ENCODE assay signal across 10 mouse cellular contexts in the genomic region with DNA sequence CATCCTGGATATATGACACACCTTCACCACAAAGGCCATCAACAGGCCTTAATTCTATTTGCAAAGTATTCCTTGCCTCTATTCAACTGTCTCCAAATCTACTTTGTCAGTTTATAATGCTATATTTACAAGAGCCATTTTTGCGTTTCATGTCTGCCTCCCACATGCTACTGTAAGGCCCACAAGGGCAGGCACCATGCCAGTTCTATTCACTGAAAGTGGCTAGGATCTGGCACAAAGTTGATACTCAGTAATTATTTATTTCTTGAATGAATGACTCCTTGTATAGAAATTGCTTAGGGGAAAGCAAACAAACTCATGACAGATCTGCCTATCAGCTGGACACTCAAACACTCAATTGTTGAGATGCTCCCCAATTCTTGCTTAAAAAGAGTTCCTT.
DNase-seq lines count a peak whose midpoint lies in the region; ATAC-seq and TF ChIP-seq lines count a peak whose summit lies in the region.
"Had no signal": no experiment of that assay in that cellular context is flagged by ENCODE, and none has a peak within 500 bp of the region (broad histone marks: within the 10 kb centered on the region; RNA-seq: fewer than 3 reads in every experiment).

No protein-coding gene starts in this region.

- H3K27ac ChIP-seq in forebrain, embryonic 14.5 days (ENCODE audit: low read depth, low read length): no peak overlapping the region
- no peak overlapping the region for H3K27ac ChIP-seq in forebrain, embryonic 15.5 days (replicated peaks)
- H3K27ac ChIP-seq in kidney, embryonic 15.5 days: no peak overlapping the region
- no peak overlapping the region for H3K27ac ChIP-seq in liver, postnatal 0 days (ENCODE audit: low read depth)
- H3K27ac ChIP-seq: intestine, embryonic 15.5 days had no signal

- H3K36me3 ChIP-seq in forebrain, embryonic 14.5 days (ENCODE audit: control insufficient read depth, insufficient read depth, low read length): peaks cover 30% of the 10 kb centered on the region
- H3K36me3 ChIP-seq in forebrain, embryonic 15.5 days: peaks cover 18% of the 10 kb centered on the region
- H3K36me3 ChIP-seq in kidney, embryonic 15.5 days: peaks cover 41% of the 10 kb centered on the region
- H3K36me3 ChIP-seq in liver, postnatal 0 days (replicated peaks; ENCODE audit: insufficient read depth, low read length): peaks cover 18% of the 10 kb centered on the region

- no peak overlapping the region for H3K4me3 ChIP-seq in forebrain, embryonic 14.5 days (ENCODE audit: low read depth, low read length)
- no peak overlapping the region for H3K4me3 ChIP-seq in forebrain, embryonic 15.5 days
- no peak overlapping the region for H3K4me3 ChIP-seq in kidney, embryonic 15.5 days (replicated peaks)
- H3K4me3 ChIP-seq in liver, postnatal 0 days (ENCODE audit: low read depth, low read length): no peak overlapping the region
- H3K4me3 ChIP-seq: intestine, embryonic 15.5 days had no signal

- TF ChIP-seq EP300 in liver, postnatal 0 days (IDR thresholded peaks at IDR 0.05; ENCODE audit: low read depth): no peak

- H3K27me3 ChIP-seq in forebrain, embryonic 14.5 days (replicated peaks; ENCODE audit: control insufficient read depth, insufficient read depth, low read length): no peaks in the 10 kb centered on the region
- no peaks in the 10 kb centered on the region for H3K27me3 ChIP-seq in forebrain, embryonic 15.5 days
- H3K27me3 ChIP-seq in kidney, embryonic 15.5 days: no peaks in the 10 kb centered on the region
- H3K27me3 ChIP-seq in liver, postnatal 0 days (ENCODE audit: insufficient read depth, low read length): no peaks in the 10 kb centered on the region
- H3K27me3 ChIP-seq: intestine, embryonic 15.5 days had no signal

- peaks cover 45% of the 10 kb centered on the region for H3K4me1 ChIP-seq in forebrain, embryonic 14.5 days (ENCODE audit: control insufficient read depth, insufficient read depth, low read length)
- peaks cover 70% of the 10 kb centered on the region for H3K4me1 ChIP-seq in forebrain, embryonic 15.5 days
- H3K4me1 ChIP-seq in kidney, embryonic 15.5 days: peaks cover 49% of the 10 kb centered on the region
- peaks cover 6% of the 10 kb centered on the region; the same call in 1 of the 2 replicates for H3K4me1 ChIP-seq in liver, postnatal 0 days (ENCODE audit: insufficient read depth)

- no peak overlapping the region for H3K4me2 ChIP-seq in forebrain, embryonic 14.5 days (ENCODE audit: low read length)
- no peak overlapping the region for H3K4me2 ChIP-seq in forebrain, embryonic 15.5 days (replicated peaks)
- no peak overlapping the region for H3K4me2 ChIP-seq in kidney, embryonic 15.5 days
- no peak overlapping the region for H3K4me2 ChIP-seq in liver, postnatal 0 days (ENCODE audit: low read depth, low read length)

- 16% methylated on average over 1 of the region's 1 CpGs for WGBS in forebrain, embryonic 14.5 days
- 8% methylated on average over 1 of the region's 1 CpGs for WGBS in forebrain, embryonic 15.5 days
- 62% methylated on average over 1 of the region's 1 CpGs for WGBS in kidney, embryonic 15.5 days
- 83% methylated on average over 1 of the region's 1 CpGs for WGBS in liver, postnatal 0 days (ENCODE audit: insufficient replicate concordance)

- H3K9me3 ChIP-seq in forebrain, embryonic 14.5 days (replicated peaks; ENCODE audit: control insufficient read depth, low read length): no peaks in the 10 kb centered on the region
- H3K9me3 ChIP-seq in forebrain, embryonic 15.5 days: no peaks in the 10 kb centered on the region
- H3K9me3 ChIP-seq in kidney, embryonic 15.5 days (replicated peaks): no peaks in the 10 kb centered on the region
- no peaks in the 10 kb centered on the region for H3K9me3 ChIP-seq in liver, postnatal 0 days (ENCODE audit: low read length)
- H3K9me3 ChIP-seq: intestine, embryonic 15.5 days had no signal

- no peak for ATAC-seq in forebrain, embryonic 14.5 days
- no peak for ATAC-seq in forebrain, embryonic 15.5 days (replicated peaks)
- no peak for ATAC-seq in kidney, embryonic 15.5 days (replicated peaks; ENCODE audit: low FRiP score)
- ATAC-seq in liver, postnatal 0 days: no peak
- ATAC-seq: intestine, embryonic 15.5 days had no signal

- no peak for TF ChIP-seq CTCF in liver, postnatal 0 days (IDR thresholded peaks at IDR 0.05; ENCODE audit: low read depth)

- peak; percentile 71 for DNase-seq in forebrain, embryonic 14.5 days (ENCODE audit: low spot score)
- peak; percentile 48 for DNase-seq in kidney, postnatal 10 days
- peak; percentile 19 for DNase-seq in right cerebral cortex, postnatal 14 days
- no peak for DNase-seq in right cerebral cortex, adult 2 months (ENCODE audit: low spot score in 2 of 2)
- no peak for DNase-seq in frontal cortex, adult 2 months (ENCODE audit: extremely low spot score in 1 of 2, low spot score in 1 of 2)
- no peak for DNase-seq in liver, postnatal 0 days
- DNase-seq: liver had no signal

- no peak overlapping the region for H3K9ac ChIP-seq in forebrain, embryonic 14.5 days (ENCODE audit: low read length)
- H3K9ac ChIP-seq in forebrain, embryonic 15.5 days (replicated peaks): no peak overlapping the region
- H3K9ac ChIP-seq in kidney, embryonic 15.5 days: no peak overlapping the region
- H3K9ac ChIP-seq in liver, postnatal 0 days (replicated peaks): no peak overlapping the region
- H3K9ac ChIP-seq: intestine, embryonic 15.5 days had no signal

Comparison
In these comparisons a context has a peak if more than half of its experiments do, and no peak if none do; other contexts are left out.
1. DNase-seq: peak in forebrain, embryonic 14.5 days (single experiment), kidney, postnatal 10 days (single experiment) and right cerebral cortex, postnatal 14 days (single experiment); none in right cerebral cortex, adult 2 months (0 of 2), frontal cortex, adult 2 months (0 of 2) and liver, postnatal 0 days (single experiment).